Mouse (Mus musculus): ENCODE results near the gene Arl6ip1.

DNA sequence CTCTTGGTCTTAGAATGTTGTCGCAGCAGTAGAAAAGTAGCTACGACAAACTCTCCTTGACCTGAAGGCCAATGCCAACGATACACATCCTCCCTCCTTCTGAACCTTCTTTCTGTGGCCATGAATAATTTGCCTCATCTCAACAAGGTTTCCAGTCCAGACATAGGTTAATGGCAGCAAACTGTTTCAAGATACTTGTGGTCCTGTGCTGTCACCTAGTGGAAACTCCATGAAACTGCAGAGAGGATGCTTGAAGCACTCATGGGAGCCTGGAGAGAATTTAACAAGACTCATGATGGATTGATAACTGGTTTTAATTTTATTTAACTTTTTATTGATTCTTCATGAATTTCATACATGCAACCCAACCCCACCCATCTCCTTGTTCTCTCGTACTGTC is 27.2 kb downstream of the Arl6ip1 start:
- TF ChIP-seq CTCF (IDR thresholded peaks at IDR 0.05; ENCODE audit: extremely low read depth, insufficient read depth, insufficient read length, insufficient replicate concordance) (peak; percentile 57; the same call in 1 of the 2 replicates), POLR2A (IDR thresholded peaks at IDR 0.05; ENCODE audit: low read depth, low read length) (no peak)
